Mouse (Mus musculus) gastrocnemius, postnatal 4 days (tissue): ENCODE measurements around the gene Pdlim4. TPM values are rescaled to one million over a fixed set of nuclear protein-coding genes. Genes with fewer than 3 reads are reported as not detected.

ENCODE experiments used
- DNase-seq, 2 experiments: peaks; one replicate each; pipeline ENCODE4 v3.0.0; 2021 to 2022; ENCODE audit warnings: low spot score in 2 of 2, mixed read lengths in 2 of 2
- long read RNA-seq, 2 experiments: library from polyadenylated mRNA; stranded (forward); transcript quantifications; one replicate each; pipeline ENCODE4 v2.0.0; 2021
- total RNA-seq, 2 experiments: library from RNA; stranded (reverse); gene quantifications; 2 replicates each; pipeline ENCODE4 v1.2.3; 2021

The Pdlim4 gene
- total RNA-seq = 10 to 100 TPM; 65.2 to 67.1 TPM
- long read RNA-seq, experiment 1, transcript Pdlim4-201 (7 exons, 1,182 nt) = major isoform, 69 of 87 reads
- long read RNA-seq, experiment 1, partial matches to known transcripts = 8 of 87 reads
- long read RNA-seq, experiment 1, other reads (novel, unspliced or antisense) = 10 of 87 reads
- long read RNA-seq, experiment 2, transcript Pdlim4-201 (7 exons, 1,182 nt) = major isoform, 69 of 84 reads
- long read RNA-seq, experiment 2, partial matches to known transcripts = 4 of 84 reads
- long read RNA-seq, experiment 2, other reads (novel, unspliced or antisense) = 9 of 84 reads

GRCm38 (mm10) chr11:54068520-54069371, at the start of gene Pdlim4:
Gene Pdlim4, minus strand, starts transcription at chr11:54069014.
- peak; percentile 70 to 76 for DNase-seq

DNA sequence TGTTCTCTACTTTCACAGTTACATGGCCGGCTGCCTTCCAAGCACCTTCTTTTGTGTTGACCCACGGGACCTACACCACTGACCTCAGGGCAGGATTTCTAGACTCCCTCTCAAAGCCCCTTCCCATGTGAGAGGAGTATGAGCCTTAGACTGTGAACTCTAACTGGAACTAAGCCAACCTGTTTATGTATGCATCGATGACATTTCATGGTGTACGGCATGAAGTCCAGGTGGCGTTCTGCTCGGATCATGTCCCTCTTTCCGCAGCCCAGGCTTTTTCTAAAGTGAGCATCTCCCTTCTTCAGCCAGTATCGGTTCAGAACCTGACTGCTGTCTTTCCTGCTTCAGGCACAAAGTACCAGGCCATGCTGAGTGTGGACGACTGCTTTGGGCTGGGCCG, 48.3 kb upstream of the Pdlim4 start:
- no peak for DNase-seq

GRCm38 (mm10) chr11:54116406-54116805, 47.6 kb upstream of the Pdlim4 start:
- no peak for DNase-seq

DNA sequence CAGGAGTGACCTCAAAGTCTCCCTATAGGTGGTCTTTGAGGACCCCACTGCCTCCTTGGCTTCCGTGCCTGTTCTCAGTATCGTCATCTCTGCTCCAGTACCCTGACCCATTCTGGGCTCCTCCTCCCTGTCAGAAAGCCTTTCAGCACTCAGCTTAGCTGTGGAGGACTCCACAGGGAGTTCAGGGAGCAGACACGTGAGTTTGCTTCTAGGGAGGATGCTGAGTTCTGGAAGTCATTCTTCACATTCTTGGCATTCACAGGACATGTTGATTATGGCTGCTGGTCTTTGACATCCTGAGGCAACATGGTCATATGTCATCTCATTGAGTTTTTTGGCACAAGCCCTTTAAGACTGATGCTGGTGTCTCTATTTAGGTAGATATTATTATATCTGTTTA, 47.1 kb upstream of the Pdlim4 start:
- no peak for DNase-seq

DNA sequence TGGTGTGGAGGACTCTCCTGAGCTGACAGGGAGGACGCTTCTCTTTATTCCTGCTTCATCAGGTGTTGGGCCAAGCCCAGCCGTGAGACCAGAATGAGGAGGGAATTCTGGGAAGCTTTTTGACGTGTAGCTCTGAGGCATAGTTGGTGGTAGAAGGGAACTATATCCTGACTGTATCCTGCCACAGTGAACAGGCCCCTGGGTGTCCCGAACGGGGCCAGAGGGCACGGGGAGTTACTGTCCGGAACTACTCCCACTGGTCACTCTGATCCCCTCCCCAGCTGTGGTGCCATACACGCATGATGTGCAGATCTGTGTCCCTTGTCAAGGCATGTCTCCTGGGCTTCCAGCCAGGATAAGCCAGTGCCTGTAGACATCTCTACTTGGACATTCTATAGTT, 46.5 kb upstream of the Pdlim4 start:
- DNase-seq = no peak

DNA sequence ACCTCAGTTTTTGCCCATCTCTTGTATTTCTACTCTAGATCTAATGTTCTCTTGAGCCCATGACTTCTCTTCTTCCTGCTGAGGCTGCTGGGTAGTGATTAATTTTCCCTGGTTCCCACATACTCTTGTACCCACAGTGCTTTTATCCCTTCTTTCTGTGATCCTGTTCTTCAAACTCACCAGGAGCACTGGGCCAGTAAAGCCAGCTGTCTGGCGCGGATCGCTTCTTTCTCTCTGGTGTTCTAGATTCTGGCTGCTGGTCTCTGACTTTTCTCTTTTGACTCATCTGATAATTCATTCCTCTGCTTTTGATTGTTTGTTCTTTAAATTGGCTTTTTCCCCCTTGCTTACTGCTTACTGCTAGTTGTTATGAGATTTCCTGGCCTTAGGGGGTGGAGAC, 45.9 kb upstream of the Pdlim4 start:
- DNase-seq = no peak

GRCm38 (mm10) chr11:54113352-54113751, 44.5 kb upstream of the Pdlim4 start:
- DNase-seq = no peak

- DNase-seq = peak; percentile 79 to 88
These were observed 44.1 kb upstream of the Pdlim4 start for GRCm38 (mm10) chr11:54112920-54113319.

DNA sequence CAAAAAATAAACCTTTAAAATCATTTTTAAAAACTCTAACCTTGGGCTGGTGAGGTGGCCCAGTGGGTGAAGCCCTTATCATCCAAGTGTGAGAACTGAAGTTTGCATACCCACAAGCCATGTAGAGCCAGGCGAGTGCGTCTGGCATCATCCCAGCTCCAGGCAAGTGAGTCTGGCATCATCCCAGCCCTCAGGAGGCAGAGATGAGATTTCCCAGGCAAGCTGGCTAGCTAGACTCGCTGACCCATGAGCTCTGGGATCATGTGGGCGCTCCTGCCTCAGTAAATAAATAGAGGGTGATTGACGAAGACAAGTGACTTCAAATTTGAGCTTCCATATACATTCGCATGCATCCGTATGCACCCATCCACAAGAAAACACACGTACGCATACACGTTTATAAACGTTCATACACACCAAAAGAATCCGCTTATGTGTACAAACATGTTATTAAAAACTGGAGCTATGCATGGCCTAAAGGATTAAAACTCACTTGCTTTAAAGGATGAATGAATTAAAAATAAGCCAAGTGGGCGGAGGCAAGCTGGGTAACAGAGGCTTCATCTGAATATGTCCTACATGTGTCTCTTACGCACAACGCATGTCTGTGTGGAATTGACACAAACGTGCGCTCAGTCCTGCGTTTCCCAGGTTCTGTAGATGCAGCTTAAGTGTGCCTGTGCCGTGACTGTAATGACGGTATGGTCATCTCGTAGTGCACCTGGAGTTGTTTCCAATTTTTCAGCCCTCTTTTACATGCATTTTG, 43.3 kb upstream of the Pdlim4 start:
- DNase-seq = no peak

DNA sequence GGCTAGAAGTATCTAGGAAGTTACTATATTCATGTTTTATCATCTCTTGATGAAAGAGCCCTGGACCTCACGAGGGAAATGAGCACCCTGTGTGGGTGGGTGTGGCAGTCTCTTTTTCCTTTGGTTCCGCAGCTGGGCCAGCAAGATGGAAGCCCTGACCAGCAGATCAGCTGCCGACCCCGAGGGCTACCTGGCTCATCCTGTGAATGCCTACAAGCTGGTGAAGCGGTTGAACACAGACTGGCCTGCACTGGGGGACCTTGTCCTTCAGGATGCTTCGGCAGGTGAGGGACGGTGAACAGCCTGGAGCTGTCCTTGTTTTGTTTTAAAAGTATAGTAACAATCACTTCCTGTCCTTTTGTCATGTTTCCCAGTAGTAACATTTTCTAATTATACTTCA, 42.5 kb upstream of the Pdlim4 start:
- DNase-seq = no peak

- no peak for DNase-seq
These were observed 40.1 kb upstream of the Pdlim4 start for GRCm38 (mm10) chr11:54108894-54109293.

DNA sequence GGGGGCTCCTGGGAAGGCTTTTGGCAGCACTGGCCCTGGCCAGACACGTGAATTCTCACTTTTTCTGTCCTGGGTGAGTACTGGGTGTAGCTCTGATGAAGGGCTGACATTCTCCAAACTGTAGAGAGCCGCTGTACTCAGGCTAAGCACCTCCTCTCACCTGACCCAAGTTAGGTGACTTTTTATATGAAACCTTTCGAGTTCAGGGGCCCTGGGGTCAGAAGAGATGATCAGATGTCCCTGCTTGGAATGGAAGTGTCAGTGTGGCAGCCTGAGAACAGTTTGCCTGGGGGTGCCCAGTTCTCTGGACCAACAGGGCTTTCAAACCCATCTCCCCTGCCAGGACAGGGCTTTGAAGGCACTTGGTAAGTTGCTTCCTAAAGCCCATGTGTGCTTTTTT, 39.3 kb upstream of the Pdlim4 start:
- no peak for DNase-seq

- DNase-seq = no peak
These were observed 38.4 kb upstream of the Pdlim4 start for GRCm38 (mm10) chr11:54107239-54107638.

GRCm38 (mm10) chr11:54106676-54107075, 37.9 kb upstream of the Pdlim4 start:
- no peak for DNase-seq

DNA sequence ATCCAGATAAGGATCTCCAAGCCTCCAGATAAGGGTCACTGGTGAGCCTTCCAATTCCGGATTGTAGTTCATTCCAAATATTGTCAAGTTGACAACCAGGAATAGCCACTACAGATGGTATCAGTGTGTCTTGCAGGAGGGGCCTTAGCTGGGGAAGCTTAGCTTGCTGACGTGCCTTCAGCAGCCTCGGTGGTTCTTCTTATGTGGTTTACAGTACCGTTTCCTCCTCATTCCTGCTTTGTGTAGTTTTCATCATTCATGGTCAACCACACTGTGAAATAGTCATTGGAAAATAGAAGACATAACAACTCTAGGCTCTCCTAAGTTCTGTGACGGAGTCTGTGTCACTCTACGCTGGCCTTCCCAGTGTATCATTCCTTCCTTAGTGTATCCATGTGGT, 36.2 kb upstream of the Pdlim4 start:
- DNase-seq = no peak

DNA sequence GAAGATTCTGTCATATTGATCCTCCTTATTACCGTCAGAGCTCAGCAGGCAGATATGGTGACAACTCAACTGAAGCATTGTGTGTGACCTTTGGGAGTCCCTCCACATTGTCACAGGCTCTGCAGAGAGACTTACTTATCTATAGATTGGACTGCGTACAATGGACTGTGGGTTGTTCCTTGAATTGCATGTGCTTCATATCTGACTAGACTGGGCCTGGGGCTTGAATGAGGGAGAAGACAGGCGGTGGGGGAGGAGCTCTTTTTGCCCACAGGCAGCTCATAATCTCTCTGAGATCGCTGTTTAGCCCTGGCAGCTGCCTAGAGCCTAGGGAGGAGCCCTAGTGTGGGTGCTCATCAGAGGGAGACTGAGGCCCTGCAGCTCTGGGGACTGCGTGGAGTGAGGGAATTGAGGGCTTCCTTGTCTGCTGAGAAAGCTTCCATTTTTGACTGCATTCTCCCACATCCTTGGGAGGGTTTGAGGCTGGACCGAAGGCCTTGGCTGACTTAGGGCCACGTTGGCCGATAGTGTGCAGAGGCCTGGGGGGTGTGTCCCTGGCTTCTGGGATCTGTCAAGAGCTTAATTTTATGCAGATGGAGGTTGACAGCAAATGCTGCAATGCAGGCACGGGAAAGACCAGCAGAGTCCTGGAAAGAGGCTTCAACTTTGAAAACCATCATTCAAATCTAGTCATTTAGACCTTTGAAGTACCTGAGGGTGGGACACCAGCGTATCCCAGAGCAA, 34.1 kb upstream of the Pdlim4 start:
- no peak for DNase-seq

- no peak for DNase-seq
These were observed 32.9 kb upstream of the Pdlim4 start for GRCm38 (mm10) chr11:54101701-54102100.

DNA sequence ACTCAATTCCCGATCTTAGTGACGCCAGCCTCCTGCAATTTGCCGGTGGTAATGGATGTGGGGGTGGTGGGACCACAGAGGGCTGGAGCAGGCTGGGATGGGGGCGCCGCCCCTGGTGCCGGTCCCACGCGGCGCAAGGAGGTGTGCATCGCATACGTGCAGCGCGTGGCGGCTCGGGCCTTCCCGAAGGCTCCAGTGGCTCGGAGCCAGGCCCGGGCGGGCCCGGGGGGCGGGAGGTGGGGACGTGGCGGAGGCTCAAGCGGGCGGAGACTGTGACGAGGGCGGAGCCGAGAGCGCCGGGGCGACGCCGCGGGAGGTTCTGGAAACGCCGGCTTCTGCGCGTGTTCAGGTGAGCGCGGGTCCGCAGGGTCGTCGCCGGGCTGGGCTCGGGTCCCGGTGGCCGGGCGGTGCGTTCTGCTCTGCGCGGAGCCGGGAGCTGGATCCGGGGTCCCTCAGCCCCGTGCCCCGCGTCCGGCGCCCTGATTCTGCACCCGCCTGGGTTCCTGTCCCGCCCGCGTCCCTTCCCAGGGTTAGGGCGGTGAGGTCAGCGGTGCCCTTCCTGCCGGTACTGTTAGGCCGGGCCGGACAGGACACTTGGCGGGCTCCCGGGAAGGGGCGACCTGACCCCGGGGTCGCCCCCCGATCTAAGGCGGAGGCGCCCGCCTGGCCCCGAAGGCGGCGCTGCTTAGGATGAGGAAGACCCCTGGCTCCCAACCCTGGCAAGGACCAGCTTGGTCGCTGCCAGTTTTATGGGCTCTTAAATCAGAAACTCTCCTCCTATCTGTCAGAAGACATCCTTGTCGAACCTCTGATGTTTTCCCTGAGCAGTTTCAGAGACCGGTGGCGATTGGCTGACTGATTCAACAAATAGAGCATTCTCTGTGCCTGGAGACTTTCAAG, 32.1 kb upstream of the Pdlim4 start:
- peak; percentile 63 to 75 for DNase-seq

- no peak for DNase-seq
These were observed 31.4 kb upstream of the Pdlim4 start, which contains the start of gene P4ha2 for GRCm38 (mm10) chr11:54100045-54100691. Gene P4ha2, plus strand, starts transcription at chr11:54100095.
